Mouse (Mus musculus): ENCODE measurements at regions not wholly inside any gene's neighbourhood (a gene's known extent, or its start where the extent isn't known, plus 50 kb on each side); places are given as distances from the start of the nearest gene placed in this dataset.
A peak's percentile ranks its signal among the peaks of the same experiment; 100 is the strongest.

DNA sequence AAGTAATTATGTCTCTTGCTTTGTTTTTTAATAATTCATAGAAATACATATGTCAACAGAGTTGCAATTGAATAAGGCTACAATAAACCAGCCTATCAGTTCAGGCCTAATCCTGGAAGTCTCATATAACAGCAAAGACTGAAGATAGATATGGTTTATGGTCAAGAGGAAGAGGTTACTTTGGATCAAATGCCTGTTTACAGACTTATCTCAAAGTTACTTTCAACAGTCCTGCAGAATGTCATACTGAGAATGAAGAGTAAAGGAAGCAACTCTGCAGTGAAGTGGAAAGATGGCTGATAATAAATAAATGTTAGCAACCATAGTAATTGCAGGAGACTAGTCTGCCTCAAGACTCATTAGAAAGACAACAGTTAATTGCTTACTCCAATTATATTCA, 684.8 kb upstream of the Vstm2a start:
- TF ChIP-seq POLR2A (IDR thresholded peaks at IDR 0.05; ENCODE audit: borderline replicate concordance, extremely low read depth, insufficient read depth, insufficient read length, poor library complexity, severe bottlenecking) (no peak), CTCF (IDR thresholded peaks at IDR 0.05; ENCODE audit: borderline replicate concordance, extremely low read depth, insufficient read depth, insufficient read length) (no peak)
- DNase-seq (ENCODE audit: low read depth), result no peak

DNA sequence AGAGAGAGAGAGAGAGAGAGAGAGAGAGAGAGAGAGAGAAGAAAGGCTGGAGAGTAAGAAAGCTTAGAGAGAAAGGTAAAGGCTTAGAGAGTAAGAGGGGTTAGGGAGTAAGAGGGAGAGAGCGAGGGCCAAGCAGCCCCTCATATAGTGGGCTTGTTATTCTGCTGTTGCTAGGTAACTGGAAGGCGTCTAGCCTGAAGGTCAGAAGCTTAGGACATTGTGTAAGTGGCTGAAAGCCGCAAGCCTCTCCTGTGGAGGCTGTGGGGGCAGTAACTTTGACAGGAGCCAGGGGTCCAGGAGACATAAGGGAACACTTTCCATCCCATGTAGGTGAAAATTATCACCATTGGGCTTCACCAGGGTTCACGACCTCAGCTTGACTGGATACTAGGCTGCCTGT, 637.6 kb upstream of the Vstm2a start:
- TF ChIP-seq POLR2A (IDR thresholded peaks at IDR 0.05; ENCODE audit: borderline replicate concordance, extremely low read depth, insufficient read depth, insufficient read length, poor library complexity, severe bottlenecking), result no peak
- TF ChIP-seq CTCF (IDR thresholded peaks at IDR 0.05; ENCODE audit: borderline replicate concordance, extremely low read depth, insufficient read depth, insufficient read length), result no peak
- DNase-seq (ENCODE audit: low read depth), result peak; percentile 1

DNA sequence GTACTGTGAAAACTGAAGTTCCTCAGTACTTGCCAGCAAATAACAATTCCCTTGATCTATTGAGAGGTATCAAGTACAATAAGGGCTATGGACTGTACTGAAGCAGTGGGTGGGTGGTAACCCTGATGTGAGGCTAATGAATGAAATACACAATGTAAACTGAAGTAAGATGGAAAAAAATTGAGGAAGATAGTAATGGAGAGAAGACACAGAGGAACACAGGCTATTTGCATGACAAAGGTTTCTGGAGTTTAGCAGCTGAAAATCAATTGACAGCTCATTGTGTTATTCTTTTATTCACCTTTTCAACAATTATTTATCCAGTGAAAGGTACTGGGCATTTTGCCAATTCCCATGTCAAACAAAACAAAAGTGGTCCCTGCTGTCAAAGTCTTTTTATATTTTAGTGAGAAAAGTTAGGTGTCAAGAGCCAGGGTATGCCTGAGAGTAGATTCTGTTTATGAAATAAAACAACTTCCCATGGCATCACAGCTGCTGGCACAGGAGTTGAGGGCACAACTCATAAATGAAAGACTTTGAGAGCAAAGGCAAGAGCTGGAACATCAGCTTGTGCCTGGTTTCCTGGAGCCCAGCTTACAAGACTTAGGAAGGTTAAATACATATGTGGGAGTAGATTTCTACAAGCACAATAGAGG, 608.4 kb upstream of the Vstm2a start:
- DNase-seq (ENCODE audit: low read depth), result peak; percentile 78
- no peak for TF ChIP-seq POLR2A (IDR thresholded peaks at IDR 0.05; ENCODE audit: borderline replicate concordance, extremely low read depth, insufficient read depth, insufficient read length, poor library complexity, severe bottlenecking)
- TF ChIP-seq CTCF (IDR thresholded peaks at IDR 0.05; ENCODE audit: borderline replicate concordance, extremely low read depth, insufficient read depth, insufficient read length), result no peak

DNA sequence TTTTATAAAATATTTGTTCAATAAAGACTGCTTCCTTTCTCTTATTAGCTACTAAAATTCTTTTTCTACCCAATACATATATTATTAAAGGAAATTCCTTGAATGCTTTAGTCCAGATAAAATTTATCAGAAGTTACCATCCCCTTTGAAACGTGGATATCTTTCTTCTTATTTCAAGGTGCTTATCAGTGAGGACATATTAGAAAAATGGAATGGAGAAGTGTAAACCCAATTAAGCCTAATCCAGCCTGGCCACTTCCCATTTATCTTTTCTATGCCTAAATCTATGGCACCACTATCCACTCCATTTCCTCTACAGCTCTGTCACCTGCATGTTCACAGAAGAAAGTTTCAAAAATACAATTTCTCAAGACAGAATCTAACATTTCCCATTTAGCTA, 568.5 kb upstream of the Vstm2a start:
- TF ChIP-seq CTCF (IDR thresholded peaks at IDR 0.05; ENCODE audit: borderline replicate concordance, extremely low read depth, insufficient read depth, insufficient read length) (no peak), POLR2A (IDR thresholded peaks at IDR 0.05; ENCODE audit: borderline replicate concordance, extremely low read depth, insufficient read depth, insufficient read length, poor library complexity, severe bottlenecking) (no peak)
- no peak for DNase-seq (ENCODE audit: low read depth)

DNA sequence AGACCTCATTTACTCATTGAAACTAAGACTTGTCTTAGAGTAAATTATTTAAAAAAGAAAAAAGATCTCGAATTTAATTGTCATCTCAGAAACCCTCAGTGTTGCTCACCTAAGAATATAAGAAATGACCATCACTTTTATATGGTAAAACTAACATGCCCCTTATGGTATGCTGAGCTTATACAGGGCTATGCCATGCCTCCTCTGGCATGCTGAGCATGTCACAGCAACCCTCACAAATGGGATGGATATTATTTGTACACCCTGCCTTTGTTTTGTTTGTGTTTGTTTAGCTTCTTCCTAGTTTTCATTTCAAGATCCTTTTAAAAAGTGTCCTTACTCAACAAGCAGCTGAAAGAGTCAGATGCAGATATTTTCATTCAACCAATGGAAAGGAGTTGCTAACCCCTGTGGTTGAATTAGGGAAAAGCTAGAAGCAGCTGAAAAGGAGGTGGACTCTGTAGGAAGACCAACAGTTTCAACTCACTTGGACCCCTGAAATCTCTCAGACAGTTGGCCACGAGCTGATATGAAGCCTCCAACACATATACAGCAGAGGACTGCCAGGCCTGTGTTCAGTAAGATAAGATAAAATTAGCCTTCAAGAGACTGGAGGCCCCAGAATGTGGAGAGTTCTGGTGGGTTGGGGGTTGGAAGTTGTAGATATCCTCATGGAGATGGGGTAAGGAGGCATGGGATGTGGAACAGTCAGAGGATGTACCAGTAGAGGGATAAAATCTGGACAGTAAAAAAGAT, 559.3 kb upstream of the Vstm2a start:
- DNase-seq (ENCODE audit: low read depth), result no peak
- TF ChIP-seq CTCF (IDR thresholded peaks at IDR 0.05; ENCODE audit: borderline replicate concordance, extremely low read depth, insufficient read depth, insufficient read length) (no peak), POLR2A (IDR thresholded peaks at IDR 0.05; ENCODE audit: borderline replicate concordance, extremely low read depth, insufficient read depth, insufficient read length, poor library complexity, severe bottlenecking) (no peak)

DNA sequence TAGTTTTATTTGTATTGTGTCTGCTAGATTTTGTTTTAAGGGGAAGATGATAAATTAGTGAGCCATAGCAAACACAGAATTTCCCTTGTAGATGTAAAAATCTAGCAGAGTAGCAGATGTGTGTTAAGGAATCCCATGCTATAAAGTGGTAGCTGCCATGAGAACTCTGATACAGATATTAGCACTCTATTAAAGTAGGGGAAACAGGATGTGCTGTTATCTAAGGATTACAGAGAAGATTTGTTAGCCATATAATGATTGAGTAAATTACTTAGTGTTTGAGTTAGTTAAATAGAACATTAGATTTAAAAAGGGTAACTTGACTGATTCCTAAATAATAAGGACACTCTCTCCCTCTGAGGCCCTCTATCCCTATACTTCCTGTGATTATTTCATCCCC, 541.5 kb upstream of the Vstm2a start:
- TF ChIP-seq POLR2A (IDR thresholded peaks at IDR 0.05; ENCODE audit: borderline replicate concordance, extremely low read depth, insufficient read depth, insufficient read length, poor library complexity, severe bottlenecking) (no peak), CTCF (IDR thresholded peaks at IDR 0.05; ENCODE audit: borderline replicate concordance, extremely low read depth, insufficient read depth, insufficient read length) (no peak)
- DNase-seq (ENCODE audit: low read depth), result no peak

DNA sequence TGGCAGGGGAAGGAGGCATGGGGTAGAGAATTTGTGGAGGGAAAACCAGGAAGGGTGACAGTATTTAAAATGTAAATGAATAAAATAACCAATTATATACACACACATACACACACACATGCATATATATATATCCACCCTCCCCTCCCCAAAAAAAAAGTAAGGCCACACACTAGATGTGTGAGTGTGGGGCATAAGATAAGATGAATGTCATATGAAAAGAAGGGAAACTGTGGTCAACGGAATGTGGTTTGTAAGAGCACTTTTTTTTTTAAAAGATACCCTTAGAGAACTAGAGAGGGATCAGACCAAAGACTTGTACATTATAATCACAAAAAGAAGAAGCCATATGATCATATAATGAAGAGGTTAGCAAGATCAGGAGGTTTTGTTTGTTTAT, 540.0 kb upstream of the Vstm2a start:
- TF ChIP-seq POLR2A (IDR thresholded peaks at IDR 0.05; ENCODE audit: borderline replicate concordance, extremely low read depth, insufficient read depth, insufficient read length, poor library complexity, severe bottlenecking) (no peak), CTCF (IDR thresholded peaks at IDR 0.05; ENCODE audit: borderline replicate concordance, extremely low read depth, insufficient read depth, insufficient read length) (no peak)
- no peak for DNase-seq (ENCODE audit: low read depth)

DNA sequence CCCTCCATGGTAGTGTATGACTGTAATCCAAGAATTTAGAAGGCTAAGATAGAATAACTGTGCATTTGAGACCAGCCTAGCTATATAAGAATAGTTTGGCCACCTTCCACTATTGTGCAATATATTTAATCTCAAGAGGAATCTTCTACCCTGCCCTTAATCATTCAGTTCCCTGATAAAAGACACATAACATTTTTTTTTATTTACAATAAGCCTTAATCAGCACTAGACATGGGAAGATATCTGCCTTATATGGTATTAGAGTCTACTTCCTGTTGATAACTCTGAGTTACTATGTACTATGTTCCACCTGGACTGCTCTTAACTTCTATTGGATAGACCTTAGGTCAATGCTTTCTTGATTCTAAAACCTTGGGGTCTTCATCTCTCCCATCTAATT, 519.9 kb upstream of the Vstm2a start:
- DNase-seq (ENCODE audit: low read depth), result no peak
- TF ChIP-seq POLR2A (IDR thresholded peaks at IDR 0.05; ENCODE audit: borderline replicate concordance, extremely low read depth, insufficient read depth, insufficient read length, poor library complexity, severe bottlenecking) (no peak), CTCF (IDR thresholded peaks at IDR 0.05; ENCODE audit: borderline replicate concordance, extremely low read depth, insufficient read depth, insufficient read length) (no peak)

DNA sequence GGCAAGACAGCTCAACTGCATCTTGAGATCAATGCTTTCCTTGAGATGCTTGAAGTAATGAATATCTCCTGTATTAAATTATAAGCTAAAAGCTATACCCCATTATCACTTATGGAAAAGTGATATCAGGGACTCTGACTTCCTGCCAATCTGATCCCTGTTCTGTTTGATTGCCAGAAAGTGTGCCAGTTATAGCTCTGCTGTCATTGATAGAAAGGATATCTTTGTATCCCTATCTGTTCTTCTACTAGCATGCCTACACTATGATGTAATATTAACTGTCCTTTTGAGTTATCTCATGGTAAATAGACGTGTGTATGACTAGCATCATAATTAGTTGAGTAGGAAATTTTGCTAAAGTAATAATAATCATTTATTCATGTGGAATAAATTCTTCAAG, 501.5 kb upstream of the Vstm2a start:
- DNase-seq (ENCODE audit: low read depth), result no peak
- TF ChIP-seq CTCF (IDR thresholded peaks at IDR 0.05; ENCODE audit: borderline replicate concordance, extremely low read depth, insufficient read depth, insufficient read length), result no peak
- no peak for TF ChIP-seq POLR2A (IDR thresholded peaks at IDR 0.05; ENCODE audit: borderline replicate concordance, extremely low read depth, insufficient read depth, insufficient read length, poor library complexity, severe bottlenecking)

DNA sequence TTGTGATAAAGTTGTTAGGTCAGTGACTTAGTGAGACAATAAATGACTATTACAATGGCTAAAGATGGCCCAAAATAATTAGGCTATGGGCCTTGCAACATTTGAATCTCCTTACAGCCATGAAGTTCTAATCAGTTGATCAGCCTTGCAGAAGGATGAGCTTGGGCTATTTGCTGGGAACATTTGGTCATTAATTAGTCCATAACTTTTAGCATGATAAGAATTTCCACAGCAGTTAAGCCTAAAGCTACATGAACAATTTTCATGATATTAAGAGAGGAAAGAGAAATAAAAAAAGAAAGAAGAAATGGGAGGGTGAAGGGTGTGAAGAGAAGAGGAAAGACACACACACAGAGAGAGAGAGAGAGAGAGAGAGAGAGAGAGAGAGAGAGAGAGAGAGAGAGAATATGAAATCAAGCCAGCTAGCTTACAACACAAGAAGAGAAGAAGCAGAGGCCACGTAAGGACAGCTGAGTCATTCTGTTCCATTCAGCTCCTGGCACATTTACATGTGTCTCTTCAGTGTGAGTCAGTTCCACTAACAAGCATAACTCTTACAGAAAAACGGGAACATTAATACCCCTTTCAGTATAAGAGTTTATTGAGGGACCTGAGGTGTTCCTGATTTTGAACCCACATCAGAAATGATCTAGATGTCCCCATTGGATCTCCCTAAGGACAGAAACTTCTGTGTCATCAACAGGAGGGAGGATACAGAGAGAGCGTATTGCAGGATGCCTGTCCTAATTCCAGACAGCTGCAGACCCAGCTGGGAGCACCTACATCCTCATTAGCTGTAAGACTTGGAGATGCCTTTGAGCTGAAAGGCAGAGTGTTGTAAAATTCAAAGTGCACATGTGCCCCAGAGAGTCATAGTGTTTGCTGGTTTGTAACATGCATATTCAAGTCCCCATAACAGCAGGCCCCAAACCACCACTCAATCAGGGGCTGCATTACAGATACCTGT, 487.6 kb upstream of the Vstm2a start:
- DNase-seq (ENCODE audit: low read depth), result peak; percentile 19
- TF ChIP-seq CTCF (IDR thresholded peaks at IDR 0.05; ENCODE audit: borderline replicate concordance, extremely low read depth, insufficient read depth, insufficient read length) (no peak), POLR2A (IDR thresholded peaks at IDR 0.05; ENCODE audit: borderline replicate concordance, extremely low read depth, insufficient read depth, insufficient read length, poor library complexity, severe bottlenecking) (no peak)

Data from brain, embryonic 14.5 days (tissue).